Mouse (Mus musculus): ENCODE data around the gene Prok2. TPM values are rescaled to one million over a fixed set of nuclear protein-coding genes. Genes with fewer than 3 reads are reported as not detected.

Prok2 gene
- total RNA-seq, 4 experiments from 2014 or later: not detected

DNA sequence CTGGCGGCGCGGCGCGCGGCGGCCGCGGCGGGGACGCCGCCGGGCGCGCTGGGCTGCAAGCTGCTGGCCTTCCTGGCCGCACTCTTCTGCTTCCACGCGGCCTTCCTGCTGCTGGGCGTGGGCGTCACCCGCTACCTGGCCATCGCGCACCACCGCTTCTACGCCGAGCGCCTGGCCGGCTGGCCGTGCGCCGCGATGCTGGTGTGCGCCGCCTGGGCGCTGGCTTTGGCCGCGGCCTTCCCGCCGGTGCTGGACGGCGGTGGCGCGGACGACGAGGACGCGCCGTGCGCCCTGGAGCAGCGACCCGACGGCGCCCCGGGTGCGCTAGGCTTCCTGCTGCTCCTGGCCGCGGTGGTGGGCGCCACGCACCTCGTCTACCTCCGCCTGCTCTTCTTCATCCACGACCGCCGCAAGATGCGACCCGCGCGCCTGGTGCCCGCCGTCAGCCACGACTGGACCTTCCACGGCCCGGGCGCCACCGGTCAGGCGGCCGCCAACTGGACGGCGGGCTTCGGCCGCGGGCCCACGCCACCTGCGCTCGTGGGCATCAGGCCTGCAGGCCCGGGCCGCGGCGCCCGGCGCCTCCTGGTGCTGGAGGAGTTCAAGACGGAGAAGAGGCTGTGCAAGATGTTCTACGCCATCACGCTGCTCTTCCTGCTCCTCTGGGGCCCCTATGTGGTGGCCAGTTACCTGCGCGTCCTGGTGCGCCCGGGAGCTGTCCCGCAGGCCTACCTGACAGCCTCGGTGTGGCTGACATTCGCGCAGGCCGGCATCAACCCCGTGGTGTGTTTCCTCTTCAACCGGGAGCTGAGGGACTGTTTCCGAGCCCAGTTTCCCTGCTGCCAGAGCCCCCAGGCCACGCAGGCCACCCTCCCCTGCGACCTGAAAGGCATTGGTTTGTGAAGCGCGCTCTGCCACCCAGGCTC is 33.0 kb downstream of the Prok2 start:
- DNase-seq (ENCODE audit: low spot score): no peak

DNA sequence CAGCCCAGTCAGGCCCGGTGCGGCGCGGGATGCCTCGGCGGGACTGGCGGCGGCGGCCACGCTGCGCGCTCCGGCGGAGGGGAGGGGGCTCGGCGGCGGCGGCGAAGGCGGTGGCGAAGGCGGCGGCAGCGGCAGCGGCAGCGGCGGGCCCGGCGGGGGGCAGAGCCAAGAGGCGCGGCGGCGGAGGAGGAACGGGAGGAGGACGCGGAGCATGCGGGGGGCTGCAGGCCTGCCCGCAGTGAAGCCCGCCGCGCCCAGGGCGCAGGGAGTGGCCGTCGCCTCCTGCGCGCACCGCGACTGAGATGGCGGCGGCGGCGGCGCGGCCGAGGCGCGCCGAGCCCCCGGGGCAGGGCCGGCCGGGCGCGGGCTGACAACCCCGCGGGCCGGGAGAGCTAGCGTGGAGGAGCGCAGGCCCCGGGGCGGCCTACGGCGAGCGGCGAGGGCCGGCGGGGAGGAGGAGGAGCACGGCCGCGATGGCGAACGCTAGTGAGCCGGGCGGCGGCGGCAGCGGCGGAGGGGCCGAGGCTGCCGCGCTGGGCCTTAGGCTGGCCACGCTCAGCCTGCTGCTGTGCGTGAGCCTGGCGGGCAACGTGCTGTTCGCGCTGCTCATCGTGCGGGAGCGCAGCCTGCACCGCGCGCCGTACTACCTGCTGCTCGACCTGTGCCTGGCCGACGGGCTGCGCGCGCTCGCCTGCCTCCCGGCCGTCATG is 33.8 kb downstream of the Prok2 start, which contains the start of gene Gpr27:
Gene Gpr27 (plus strand): TSS at position 474 of the 710 bp plus-strand sequence.
- DNase-seq (ENCODE audit: low spot score): no peak

GRCm38 (mm10) chr6:99691666-99692205 is 34.5 kb downstream of the Prok2 start:
- no peak for DNase-seq (ENCODE audit: low spot score)

DNA sequence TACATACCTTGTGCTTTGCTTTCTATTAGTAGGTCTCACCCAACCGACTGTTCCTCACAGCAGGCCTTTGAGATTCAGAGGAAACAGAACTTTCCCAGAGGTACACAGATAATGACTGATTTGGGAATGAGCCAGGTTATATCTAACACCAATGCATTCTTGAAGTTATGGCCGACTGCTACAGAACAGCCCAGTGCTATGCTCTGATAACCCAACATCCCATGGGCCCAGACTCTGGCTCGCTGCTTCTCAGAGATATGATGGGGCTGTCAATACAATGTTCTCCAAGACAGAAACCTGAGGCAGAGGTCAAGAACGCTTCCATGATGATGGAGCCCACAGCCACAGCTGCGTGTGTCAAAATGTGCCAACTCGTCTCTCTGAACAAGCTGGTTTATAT is 37.7 kb downstream of the Prok2 start:
- no peak for DNase-seq (ENCODE audit: low spot score)

DNA sequence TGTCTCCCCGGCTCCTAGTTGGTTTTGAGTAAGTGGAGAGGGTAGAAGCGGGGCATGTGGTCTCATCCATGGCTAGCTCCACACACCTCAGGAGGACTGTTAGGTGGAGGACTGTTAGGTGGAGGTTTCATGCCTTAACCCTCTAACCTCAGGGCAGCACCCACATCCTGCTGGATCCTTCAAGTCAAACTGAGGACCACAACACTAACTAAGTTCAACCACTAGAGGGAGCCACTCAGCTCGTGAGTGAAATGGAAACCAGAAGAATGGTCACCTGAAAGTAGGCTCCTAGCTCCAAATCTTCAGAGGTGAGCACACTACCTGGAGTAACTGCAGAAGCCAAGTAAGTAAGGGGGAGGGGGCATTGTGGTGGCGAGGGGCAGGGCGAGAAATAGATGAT is 41.3 kb downstream of the Prok2 start:
- no peak for DNase-seq (ENCODE audit: low spot score)

- no peak for DNase-seq (ENCODE audit: low spot score)
Observed at GRCm38 (mm10) chr6:99683974-99684373, 42.2 kb downstream of the Prok2 start.

- DNase-seq (ENCODE audit: low spot score): no peak
Observed at GRCm38 (mm10) chr6:99678108-99678507, 48.1 kb downstream of the Prok2 start.

- no peak for DNase-seq (ENCODE audit: low spot score)
Observed at GRCm38 (mm10) chr6:99677325-99677724, 48.9 kb downstream of the Prok2 start.

- no peak for DNase-seq (ENCODE audit: low spot score)
Observed at GRCm38 (mm10) chr6:99674482-99674881, 51.7 kb downstream of the Prok2 start.

- no peak for DNase-seq (ENCODE audit: low spot score)
Observed at GRCm38 (mm10) chr6:99671768-99672167, 54.4 kb downstream of the Prok2 start.

DNA sequence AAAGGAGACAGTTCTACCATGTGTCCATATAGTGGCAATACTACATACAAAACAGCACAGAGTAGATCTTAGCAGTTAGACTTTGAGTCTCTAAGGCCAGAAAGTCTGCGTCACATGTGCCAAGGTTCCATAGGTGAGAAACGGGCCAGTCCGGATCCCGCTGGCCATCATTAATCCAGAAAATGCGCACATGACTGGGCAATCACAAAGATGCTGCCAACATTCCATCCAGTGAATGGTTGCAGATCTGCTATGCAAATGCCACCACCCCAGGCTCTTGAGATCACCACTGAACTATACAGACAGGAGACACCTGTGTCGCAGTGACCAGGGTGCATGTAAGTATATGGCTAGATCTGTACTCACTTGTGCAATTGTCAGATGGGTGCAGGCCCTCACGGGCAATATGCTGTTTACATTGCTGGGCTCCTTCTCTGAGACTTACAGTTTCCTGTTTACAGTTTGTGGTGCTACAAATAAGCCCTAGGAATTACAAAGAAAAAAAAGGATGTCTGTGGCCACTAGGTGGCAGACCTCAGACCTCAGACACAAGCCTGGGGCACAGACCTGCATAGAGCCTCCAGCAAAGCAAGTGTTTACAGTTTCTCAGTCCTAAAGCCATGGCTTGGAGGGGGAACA is 55.6 kb downstream of the Prok2 start:
- peak; percentile 41 for DNase-seq (ENCODE audit: low spot score)

- DNase-seq (ENCODE audit: low spot score): no peak
Observed at GRCm38 (mm10) chr6:99669481-99670325, 56.5 kb downstream of the Prok2 start.

- no peak for DNase-seq (ENCODE audit: low spot score)
Observed at GRCm38 (mm10) chr6:99667290-99667689, 58.9 kb downstream of the Prok2 start.

- peak; percentile 37 for DNase-seq (ENCODE audit: low spot score)
Observed at GRCm38 (mm10) chr6:99666318-99667171, 59.6 kb downstream of the Prok2 start, which contains the start of the genes Eif4e3 and Gm20696. Gene Eif4e3 (minus strand): TSS chr6:99666771. Gene Gm20696 (minus strand): TSS chr6:99666797.

DNA sequence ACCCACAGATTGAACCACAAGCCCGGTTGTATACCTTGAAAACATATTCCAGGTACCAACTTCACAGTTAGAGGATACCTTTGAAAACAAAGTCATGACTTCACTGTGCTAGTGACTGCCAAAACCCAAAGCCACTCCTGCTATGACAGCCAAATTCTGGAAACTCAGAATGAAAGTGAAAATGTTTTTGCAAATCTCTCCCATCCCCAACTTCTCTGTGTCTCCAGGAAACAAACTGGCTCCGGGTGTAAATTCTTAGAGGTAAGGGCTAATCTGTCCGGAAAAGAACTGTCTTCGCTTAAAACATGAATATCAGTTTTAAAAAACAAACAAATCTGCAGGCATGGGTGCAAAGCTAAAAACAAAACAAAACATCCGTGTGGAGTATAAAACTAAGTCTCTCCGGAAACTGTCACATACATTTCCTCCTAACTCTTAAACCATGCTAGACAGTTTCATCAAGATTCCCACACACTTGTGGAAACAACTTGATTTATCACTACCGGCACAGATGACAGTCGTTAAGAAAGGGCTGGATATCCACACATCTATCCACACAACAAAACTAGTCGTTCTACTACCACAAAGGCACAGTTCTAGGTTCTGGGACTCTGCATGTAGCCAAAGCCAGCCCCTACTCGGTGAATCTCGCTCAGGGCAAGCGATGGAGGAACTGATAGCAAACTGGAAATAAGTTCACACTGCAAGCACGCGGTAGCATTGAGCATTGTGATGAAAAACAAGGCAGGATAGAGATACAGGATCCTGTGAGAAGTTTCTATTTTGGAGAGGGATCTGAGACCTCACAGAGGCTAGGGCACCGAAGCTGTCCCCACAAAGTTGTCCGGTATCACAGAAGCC is 60.5 kb downstream of the Prok2 start:
- DNase-seq (ENCODE audit: low spot score): peak; percentile 44

DNA sequence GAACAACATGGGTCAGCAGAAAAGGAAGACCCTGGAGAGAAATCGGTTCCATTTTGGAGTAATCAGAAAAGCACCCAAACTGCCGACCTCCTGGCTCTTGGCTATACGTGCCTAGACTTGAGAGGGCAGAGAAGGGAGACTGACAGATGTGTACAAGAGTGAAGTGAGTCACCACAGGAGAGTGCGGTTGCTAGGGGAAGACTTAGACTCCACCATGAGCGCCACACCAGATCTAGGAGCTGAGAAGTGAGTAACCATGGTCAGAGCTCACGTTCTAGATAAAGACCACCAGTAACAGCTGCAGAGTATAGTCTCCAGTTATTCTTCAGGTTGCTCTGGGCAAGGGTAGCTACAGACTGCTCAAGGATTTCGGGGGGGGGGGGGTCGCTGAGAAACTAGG is 63.0 kb downstream of the Prok2 start:
- DNase-seq (ENCODE audit: low spot score): no peak

Measured in heart, adult 8-10 months (tissue).